Mouse (Mus musculus) left cerebral cortex, adult 18-20 months (tissue): Measurements from ENCODE around the gene Zfp978. TPM values are rescaled to one million over a fixed set of nuclear protein-coding genes. Genes with fewer than 3 reads are reported as not detected.
"Not testable (repeated sequence)": the region's sequence is repeated elsewhere in the genome, so short reads cannot be mapped to it uniquely, and the experiment has no call there.

Experiments
- DNase-seq, 2 experiments: peaks; one replicate each; pipeline ENCODE4 v3.0.0; 2021 to 2022; ENCODE audit warnings: low spot score in 2 of 2, mixed read lengths in 1 of 2
- total RNA-seq, 2 experiments: library from RNA; stranded (reverse); gene quantifications; 2 replicates each; pipeline ENCODE4 v1.2.3; 2021

Gene Zfp978
- total RNA-seq, 2 experiments from 2014 or later, result not detected

DNA sequence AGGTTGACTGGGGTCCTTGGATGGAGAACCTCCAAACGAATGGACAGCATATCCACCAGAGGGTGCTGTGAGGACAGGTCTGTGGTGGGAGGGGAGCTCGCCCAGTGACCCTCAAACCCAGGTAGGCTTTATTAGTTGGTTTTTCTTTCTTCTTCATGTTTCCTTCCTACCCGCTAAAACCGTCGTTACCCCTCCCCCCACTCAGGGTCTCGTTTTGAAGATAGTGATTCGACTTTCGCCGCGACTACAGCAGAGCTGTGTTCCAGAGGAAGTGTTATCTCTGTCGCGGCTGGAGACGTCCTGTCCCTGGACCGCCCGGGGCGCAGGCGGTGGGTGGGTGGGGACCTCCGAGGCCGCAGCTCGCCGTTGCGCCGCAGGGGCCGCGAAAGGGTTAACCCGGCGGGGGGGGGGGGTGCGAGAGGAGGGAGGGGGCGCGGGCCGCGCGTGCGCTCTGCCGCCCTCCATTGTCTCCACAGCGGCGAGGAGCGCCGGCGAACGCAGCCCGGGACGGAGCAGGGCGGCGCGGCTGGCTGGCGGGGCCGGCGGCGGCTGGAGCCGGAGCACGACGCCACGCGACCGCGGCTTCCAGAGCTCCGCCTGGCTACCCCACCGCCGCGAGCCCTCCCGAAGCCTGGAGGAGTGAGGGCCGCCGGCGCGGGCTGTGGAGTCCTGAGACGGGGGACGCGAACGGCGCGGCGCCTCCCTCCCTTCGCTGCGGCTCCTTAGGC is 45.8 kb downstream of the Zfp978 start:
- no peak for DNase-seq

GRCm38 (mm10) chr4:147407463-147407822 is 46.3 kb downstream of the Zfp978 start:
- no peak for DNase-seq

DNA sequence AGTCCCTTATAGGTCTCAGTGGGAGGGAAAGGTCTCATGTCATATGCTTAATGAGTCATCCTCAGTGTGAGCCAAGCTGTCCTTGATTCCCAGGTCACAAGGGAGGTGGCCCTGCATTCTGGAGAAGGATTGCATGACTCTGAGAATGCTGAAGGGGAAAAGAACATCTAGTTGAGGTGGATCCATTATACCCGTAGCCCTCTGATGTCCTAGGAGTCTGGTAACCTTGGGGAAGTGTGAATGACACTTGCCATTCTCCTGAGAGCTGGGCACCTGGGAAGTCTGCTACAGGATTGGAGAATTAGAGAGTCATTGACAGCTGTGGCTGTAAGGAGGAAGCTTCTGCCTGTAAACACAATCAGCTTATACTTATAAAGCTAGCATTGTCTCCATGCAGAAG is 55.3 kb downstream of the Zfp978 start:
- not testable (repeated sequence) for DNase-seq

DNA sequence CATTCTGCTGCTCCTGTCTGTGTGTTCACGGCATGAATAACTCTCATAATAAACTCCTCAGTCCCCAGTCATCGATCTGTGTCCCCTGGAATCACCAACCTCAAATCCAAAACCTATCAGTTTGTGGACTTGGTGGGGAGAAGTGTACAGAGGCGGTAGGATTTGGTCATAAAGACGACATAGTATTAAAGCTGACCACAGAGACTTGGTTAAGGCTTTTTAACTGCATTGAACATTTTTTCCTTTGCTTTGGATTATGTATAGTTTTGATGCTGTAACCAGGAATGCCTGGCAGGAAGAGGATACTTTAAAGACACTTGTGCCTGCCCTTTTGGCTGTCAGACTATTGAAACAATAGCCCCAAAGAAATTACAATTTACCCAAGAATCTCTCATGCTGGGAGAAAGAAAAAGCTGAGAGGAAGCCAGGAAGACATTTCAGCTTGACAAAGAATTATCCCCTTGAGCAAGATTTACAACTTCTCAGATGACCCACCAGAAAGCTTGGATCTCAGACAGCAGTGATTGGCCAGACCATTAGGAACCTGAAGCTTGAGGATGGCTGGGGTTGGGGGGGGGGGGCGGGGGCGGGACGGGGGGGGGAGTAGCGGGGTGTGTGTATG is 56.2 kb downstream of the Zfp978 start:
- no peak for DNase-seq

GRCm38 (mm10) chr4:147417921-147418320 is 56.8 kb downstream of the Zfp978 start:
- no peak for DNase-seq

GRCm38 (mm10) chr4:147418333-147418732 is 57.2 kb downstream of the Zfp978 start:
- not testable (repeated sequence) for DNase-seq

DNA sequence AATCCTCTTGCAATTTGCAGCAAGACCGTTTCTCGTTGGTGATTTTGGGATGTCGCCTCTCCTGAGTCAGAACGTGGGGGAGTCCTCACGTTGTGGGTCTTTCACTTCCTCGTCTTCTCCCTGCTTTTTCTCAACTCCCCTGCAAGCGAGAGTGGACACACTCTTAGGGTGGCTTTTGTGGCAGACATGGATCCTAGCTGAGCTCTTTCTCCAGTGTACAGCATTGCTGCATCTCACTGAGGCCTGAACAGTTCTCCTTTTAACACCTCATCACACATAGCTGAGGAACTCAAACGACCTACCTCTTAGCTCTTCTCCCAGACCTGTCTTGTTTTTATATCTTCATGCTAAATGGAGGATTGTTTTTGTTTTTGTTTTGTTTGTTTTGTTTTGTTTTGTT is 58.1 kb downstream of the Zfp978 start:
- DNase-seq, result not testable (repeated sequence)

DNA sequence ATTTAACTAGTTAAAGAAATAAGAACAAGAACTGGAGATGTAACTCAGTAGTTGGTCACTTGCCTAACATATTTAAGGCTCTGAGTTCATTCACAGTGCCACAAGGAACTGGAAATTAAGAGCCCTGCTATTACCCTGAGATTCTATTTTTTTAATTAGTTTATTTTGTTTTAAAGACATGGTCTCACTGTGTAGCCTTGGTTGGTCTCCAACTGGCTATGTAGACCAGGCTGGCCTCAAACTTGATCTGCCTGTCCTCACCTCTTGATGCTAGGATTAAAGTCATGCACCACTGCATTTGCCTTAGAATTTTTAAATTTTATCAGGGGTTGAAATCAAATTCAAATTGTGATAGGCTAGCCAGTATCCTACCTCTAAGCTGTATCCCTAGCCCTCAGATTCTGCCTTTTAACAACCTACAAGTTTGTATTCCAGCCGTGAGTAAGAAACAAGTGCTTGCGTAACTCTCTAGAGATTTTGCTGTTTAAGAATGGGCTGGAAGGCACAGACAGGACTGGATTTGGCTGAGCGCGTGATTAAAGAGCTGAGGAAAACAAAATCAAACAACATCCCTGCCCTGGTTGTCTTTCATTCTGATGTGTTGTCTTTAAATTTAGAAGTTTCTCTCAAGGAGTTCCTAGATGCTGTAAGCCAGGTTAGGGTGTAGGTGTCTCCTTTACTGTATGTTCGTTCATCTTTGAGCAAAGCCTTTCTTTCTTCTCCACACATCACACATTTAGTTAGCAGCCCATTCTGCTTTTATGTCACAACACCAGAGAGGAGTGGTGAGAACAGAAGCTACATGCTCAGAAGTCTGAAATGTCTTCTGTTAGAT is 58.9 kb downstream of the Zfp978 start:
- not testable (repeated sequence) for DNase-seq

DNA sequence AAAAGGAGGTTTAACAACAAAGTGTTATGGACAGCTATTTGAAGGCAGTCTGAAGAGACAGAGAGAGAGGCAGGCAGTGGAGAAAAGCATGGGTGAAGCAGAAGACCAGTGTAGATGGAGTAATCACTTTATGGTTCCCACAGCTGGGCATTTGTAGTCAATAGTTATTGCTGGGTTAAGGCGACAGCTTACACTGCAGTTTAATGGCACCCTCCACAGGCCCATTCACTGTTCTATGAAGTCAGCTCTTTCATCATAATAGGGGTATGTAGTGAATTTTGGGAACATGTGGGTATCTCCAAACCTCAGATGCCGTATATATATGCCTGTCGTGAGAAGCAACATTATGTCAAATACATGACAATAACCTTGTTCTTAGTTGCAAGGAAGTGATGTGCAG is 59.7 kb downstream of the Zfp978 start:
- no peak for DNase-seq

GRCm38 (mm10) chr4:147421316-147421715 is 60.2 kb downstream of the Zfp978 start:
- DNase-seq, result not testable (repeated sequence)

- no peak for DNase-seq
Observed at GRCm38 (mm10) chr4:147423140-147423539, 62.0 kb downstream of the Zfp978 start.

GRCm38 (mm10) chr4:147423641-147424298 is 62.7 kb downstream of the Zfp978 start:
- DNase-seq, result no peak

DNA sequence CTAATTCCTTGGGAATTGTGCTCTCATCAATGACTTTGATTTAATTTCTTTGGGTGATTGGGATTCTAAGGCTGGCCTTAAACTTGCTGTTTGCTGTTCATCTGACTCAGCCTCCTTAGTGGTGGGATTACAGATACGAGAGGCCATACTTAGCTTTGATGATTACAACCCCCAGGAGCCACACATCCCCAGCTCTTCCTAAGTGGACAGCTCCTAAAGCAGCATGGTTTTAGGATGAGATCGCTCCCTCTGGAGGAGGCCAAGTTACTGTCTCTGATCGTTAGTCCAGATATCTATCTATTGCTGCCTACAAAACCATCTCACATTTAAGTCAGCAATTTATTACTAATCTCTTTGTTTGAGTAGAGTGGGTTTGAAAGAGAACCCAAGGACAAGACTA is 63.3 kb downstream of the Zfp978 start:
- not testable (repeated sequence) for DNase-seq

GRCm38 (mm10) chr4:147425615-147426347 is 64.7 kb downstream of the Zfp978 start:
- not testable (repeated sequence) for DNase-seq

- no peak for DNase-seq
Observed at GRCm38 (mm10) chr4:147430651-147431050, 69.5 kb downstream of the Zfp978 start.

DNA sequence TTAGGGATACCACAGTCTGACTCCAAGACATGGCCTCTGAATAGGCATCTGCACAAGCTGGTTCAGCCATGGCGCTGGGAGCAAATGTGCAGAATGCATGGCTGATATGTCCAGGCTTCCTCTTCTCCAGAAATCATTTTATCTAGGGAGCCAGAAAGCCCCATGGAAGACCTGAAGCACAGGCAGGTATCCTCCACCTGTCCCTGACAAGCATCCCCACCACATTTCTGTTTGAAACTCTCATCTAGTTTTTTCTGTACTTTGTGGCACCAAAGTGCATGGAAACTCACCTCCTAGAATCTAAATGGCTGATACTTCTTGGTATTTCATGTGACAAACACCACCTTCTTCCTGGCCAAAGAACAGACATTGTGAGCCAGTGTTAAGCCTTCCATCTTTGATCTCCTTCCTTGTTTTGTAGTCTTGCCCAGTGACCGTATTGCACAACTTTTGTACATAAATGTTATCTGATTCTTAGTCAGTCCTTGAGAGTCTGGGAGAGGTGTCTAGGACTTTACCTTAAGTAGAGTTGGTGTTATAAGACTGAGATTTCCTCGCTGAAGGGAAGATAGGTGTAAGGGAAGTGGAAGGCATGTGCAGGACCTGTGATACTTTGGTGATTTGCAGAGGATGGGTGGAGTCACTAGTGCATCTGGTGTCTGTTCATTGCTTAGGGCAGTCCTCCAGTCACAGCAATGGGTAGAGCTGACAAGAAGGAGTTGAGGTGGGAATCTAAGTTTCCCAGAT is 70.8 kb downstream of the Zfp978 start:
- not testable (repeated sequence) for DNase-seq

DNA sequence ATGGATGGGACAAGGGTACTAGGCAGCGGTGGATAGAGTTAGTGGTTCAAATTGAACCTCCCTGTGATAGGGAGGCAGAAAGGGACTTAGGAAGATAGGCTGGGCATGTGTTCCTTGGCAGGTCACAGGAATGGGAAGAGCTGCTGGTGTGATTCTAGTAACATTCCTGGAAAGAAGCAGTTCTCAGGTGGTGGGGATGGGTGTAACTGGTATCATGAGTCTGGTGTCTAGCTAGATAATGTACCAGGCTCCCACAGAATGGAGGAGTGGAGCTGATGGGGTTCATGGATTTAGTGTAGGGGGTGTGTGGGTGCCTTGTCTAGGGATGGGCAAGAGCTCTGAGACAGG is 71.3 kb downstream of the Zfp978 start:
- DNase-seq, result no peak

GRCm38 (mm10) chr4:147433017-147433416 is 71.9 kb downstream of the Zfp978 start:
- DNase-seq, result no peak

GRCm38 (mm10) chr4:147433874-147434273 is 72.8 kb downstream of the Zfp978 start:
- DNase-seq, result no peak
